Comparison of ENCODE assay signal across 40 mouse cellular contexts in the genomic region with DNA sequence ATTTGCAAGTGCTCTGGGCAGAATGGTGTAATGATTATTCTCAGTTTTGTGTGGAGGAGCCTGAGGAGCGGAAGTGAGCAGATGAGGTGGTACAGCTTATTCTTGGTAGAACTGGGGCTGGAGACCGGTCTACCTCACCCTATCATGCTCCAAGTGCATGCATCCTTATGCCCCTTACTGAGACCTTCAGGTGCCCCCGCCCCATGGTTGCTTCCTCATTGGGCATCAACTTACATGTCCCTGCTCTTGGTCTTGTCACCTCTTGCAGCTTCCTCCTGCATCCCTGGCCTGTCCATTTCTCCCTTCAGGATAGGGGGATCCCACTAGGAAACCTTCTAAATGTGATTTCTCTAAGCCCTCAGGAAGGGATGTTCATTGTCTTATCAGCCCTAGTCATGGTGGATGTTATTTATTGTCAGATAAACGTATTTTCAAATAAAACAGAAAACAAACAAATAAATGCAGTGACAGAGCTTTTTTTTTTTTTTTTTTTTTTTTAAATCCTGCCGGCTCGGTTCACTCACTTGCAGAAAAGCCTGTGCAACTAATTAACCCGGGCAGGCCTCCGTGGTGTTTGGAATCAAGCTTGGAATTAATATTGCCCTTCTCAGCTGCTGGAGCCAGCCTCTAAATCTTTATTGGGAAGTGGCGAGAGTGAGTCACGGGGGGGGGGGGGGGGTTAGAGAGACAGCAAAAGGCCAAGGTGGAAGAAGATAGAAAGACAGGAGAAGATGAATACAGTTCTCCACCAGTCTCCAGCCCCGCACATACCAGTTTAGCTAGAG. TPM values are rescaled to one million over a fixed set of nuclear protein-coding genes. Genes with fewer than 3 reads are reported as not detected.
DNase-seq lines count a peak whose midpoint lies in the region; ATAC-seq and TF ChIP-seq lines count a peak whose summit lies in the region.
"Had no signal": no experiment of that assay in that cellular context is flagged by ENCODE, and none has a peak within 500 bp of the region (broad histone marks: within the 10 kb centered on the region; RNA-seq: fewer than 3 reads in every experiment).

No protein-coding gene starts in this region.

- no peak overlapping the region for H3K9ac ChIP-seq in midbrain, embryonic 13.5 days (replicated peaks)
- no peak overlapping the region for H3K9ac ChIP-seq in midbrain, embryonic 15.5 days
- H3K9ac ChIP-seq: hindbrain, embryonic 13.5 days; liver, embryonic 12.5 days; liver, postnatal 0 days had no signal

- no peaks in the 10 kb centered on the region for H3K9me3 ChIP-seq in midbrain, embryonic 13.5 days
- no peaks in the 10 kb centered on the region for H3K9me3 ChIP-seq in midbrain, embryonic 15.5 days
- H3K9me3 ChIP-seq: G1E; hindbrain, embryonic 13.5 days; liver, embryonic 12.5 days had no signal

- H3K27me3 ChIP-seq in midbrain, embryonic 13.5 days: no peaks in the 10 kb centered on the region
- no peaks in the 10 kb centered on the region for H3K27me3 ChIP-seq in midbrain, embryonic 15.5 days (replicated peaks)
- H3K27me3 ChIP-seq: liver, embryonic 12.5 days had no signal

- peak; percentile 66 for DNase-seq in kidney, adult 9 months
- DNase-seq in kidney, adult 11 months: no peak
- peak; percentile 51 for DNase-seq in brain, embryonic 14.5 days (ENCODE audit: low read depth)
- DNase-seq in kidney, postnatal 36 days: peak; percentile 29 to 53
- DNase-seq in cerebellum, postnatal 10 days: no peak
- DNase-seq in adrenal gland, adult 18-20 months (ENCODE audit: low spot score in 2 of 2): no peak
- DNase-seq: adrenal gland, postnatal 25 days; cerebellum, adult 18-20 months; cerebellum, postnatal 14 days; heart, postnatal 36 days; liver, postnatal 0 days; lung, postnatal 36 days; right cerebral cortex, postnatal 25 days; thymus, postnatal 14 days had no signal

- H3K4me1 ChIP-seq in midbrain, embryonic 13.5 days (replicated peaks): peaks cover 6% of the 10 kb centered on the region; the same call in 1 of the 2 replicates
- H3K4me1 ChIP-seq in midbrain, embryonic 15.5 days: no peaks in the 10 kb centered on the region
- H3K4me1 ChIP-seq: liver, embryonic 12.5 days had no signal

- H3K4me3 ChIP-seq in midbrain, embryonic 13.5 days (replicated peaks): no peak overlapping the region
- no peak overlapping the region for H3K4me3 ChIP-seq in midbrain, embryonic 15.5 days
- H3K4me3 ChIP-seq: erythroblast, embryonic 14.5 days; hindbrain, embryonic 13.5 days; liver, embryonic 12.5 days had no signal

- peak overlapping the region; percentile 57 for H3K27ac ChIP-seq in midbrain, embryonic 13.5 days
- no peak overlapping the region for H3K27ac ChIP-seq in midbrain, embryonic 15.5 days
- H3K27ac ChIP-seq: hindbrain, embryonic 13.5 days; liver, embryonic 12.5 days had no signal

- ATAC-seq in midbrain, embryonic 13.5 days: 0 out of 2 replicates have a peak, but pooled peaks have one; percentile 35
- ATAC-seq in midbrain, embryonic 15.5 days (replicated peaks): no peak
- ATAC-seq: forebrain, embryonic 16.5 days; intestine, postnatal 0 days; liver, embryonic 12.5 days; liver, postnatal 0 days had no signal

- TF ChIP-seq POLR2A in brain, embryonic 14.5 days (IDR thresholded peaks at IDR 0.05; ENCODE audit: borderline replicate concordance, extremely low read depth, insufficient read depth, insufficient read length, poor library complexity, severe bottlenecking): no peak

- no peaks in the 10 kb centered on the region for H3K36me3 ChIP-seq in midbrain, embryonic 13.5 days
- no peaks in the 10 kb centered on the region for H3K36me3 ChIP-seq in midbrain, embryonic 15.5 days (replicated peaks)
- H3K36me3 ChIP-seq: G1E; hindbrain, embryonic 13.5 days; liver, embryonic 12.5 days had no signal

- no peak overlapping the region for H3K4me2 ChIP-seq in midbrain, embryonic 13.5 days (replicated peaks)
- no peak overlapping the region for H3K4me2 ChIP-seq in midbrain, embryonic 15.5 days
- H3K4me2 ChIP-seq: hindbrain, embryonic 13.5 days; liver, embryonic 12.5 days had no signal

- WGBS in midbrain, embryonic 13.5 days: 51% methylated on average over 11 of the region's 11 CpGs
- WGBS in midbrain, embryonic 15.5 days: 60% methylated on average over 11 of the region's 11 CpGs

- TF ChIP-seq CTCF in brain, embryonic 14.5 days (IDR thresholded peaks at IDR 0.05; ENCODE audit: borderline replicate concordance, extremely low read depth, insufficient read depth, insufficient read length): no peak

RNA-seq across cellular contexts. Expression of gene 4930564D02Rik, which starts 26.3 kb away (rescaled TPM):
- not detected in 2 replicates for polyA plus RNA-seq in midbrain, embryonic 13.5 days (2015; fragmentation: Nextera tagmentation; extraction: Ambion mirVana)
- polyA plus RNA-seq in midbrain, embryonic 15.5 days (2015; fragmentation: Nextera tagmentation; extraction: Ambion mirVana): not detected in 2 replicates
- not detected in 2 replicates for polyA plus RNA-seq in brain, embryonic 14.5 days (2012; rRNA removed)
- not detected for total RNA-seq in adrenal gland, adult 18-20 months (2021)
- total RNA-seq: adrenal gland, postnatal 25 days; G1E; gastrocnemius, adult 8-10 months; heart, postnatal 36 days; layer of hippocampus, adult 8-10 months; layer of hippocampus, postnatal 25 days; left cerebral cortex, adult 8-10 months; left cerebral cortex, postnatal 36 days; megakaryocyte, adult 5-6 weeks; monocyte, adult 5-6 weeks; neutrophil, adult 5-6 weeks had no signal
- polyA plus RNA-seq: C2C12; cortical plate, adult 2 months; embryonic facial prominence, embryonic 14.5 days; erythroblast, embryonic 14.5 days; forebrain, embryonic 11.5 days; forebrain, embryonic 16.5 days; G1E; gonadal fat pad, adult 2 months; heart, embryonic 16.5 days; hindbrain, embryonic 13.5 days; intestine, postnatal 0 days; limb, embryonic 14.5 days; liver, embryonic 12.5 days; liver, postnatal 0 days; lung, embryonic 16.5 days; stomach, embryonic 16.5 days; urinary bladder, adult 2 months had no signal

RNA-seq across cellular contexts. Expression of gene Cttnbp2nl, which starts 40.0 kb away (rescaled TPM):
- 63.6 and 66.7 TPM in 2 replicates for polyA plus RNA-seq in midbrain, embryonic 13.5 days (2015; fragmentation: Nextera tagmentation; extraction: Ambion mirVana)
- 60.6 and 60.9 TPM in 2 replicates for polyA plus RNA-seq in midbrain, embryonic 15.5 days (2015; fragmentation: Nextera tagmentation; extraction: Ambion mirVana)
- polyA plus RNA-seq in brain, embryonic 14.5 days (2012; rRNA removed): 12.1 and 28.8 TPM in 2 replicates
- 10 to 100 TPM; 18.8 to 27.5 TPM for total RNA-seq in adrenal gland, adult 18-20 months (2021)

Comparison
In these comparisons a context has a peak if more than half of its experiments do, and no peak if none do; other contexts are left out.
1. DNase-seq: peak in kidney, adult 9 months (single experiment), brain, embryonic 14.5 days (single experiment) and kidney, postnatal 36 days (2 of 2); none in kidney, adult 11 months (single experiment), cerebellum, postnatal 10 days (0 of 2) and adrenal gland, adult 18-20 months (0 of 2).